Mouse (Mus musculus) liver, adult 2 months (tissue): ENCODE measurements at regions not wholly inside any gene's neighbourhood (a gene's known extent, or its start where the extent isn't known, plus 50 kb on each side); places are given as distances from the start of the nearest gene placed in this dataset.

ENCODE experiments used
- CTCF ChIP-seq: fragments of 200-500 bp; IDR thresholded peaks from 2 replicates; pipeline ENCODE4 v1.5.1; 2011; ENCODE audit warnings: low read depth, low read length, control low read depth
- POLR2A ChIP-seq: fragments of 200-500 bp; IDR thresholded peaks from 2 replicates; pipeline ENCODE4 v1.6.1; 2011; ENCODE audit warnings: low read length, control low read depth; ENCODE audit not compliant: insufficient read depth; ENCODE audit errors: extremely low read depth

GRCm38 (mm10) chr2:108044885-108045284 is 754.4 kb downstream of the Kcna4 start:
- TF ChIP-seq POLR2A = no peak
- TF ChIP-seq CTCF = no peak
